Mouse (Mus musculus): ENCODE results near the gene Ndufa9.

GRCm38 (mm10) chr6:126793689-126794088 is 55.2 kb downstream of the Ndufa9 start:
- TF ChIP-seq CTCF (IDR thresholded peaks at IDR 0.05; ENCODE audit: low read depth, low read length): no peak
- no peak for TF ChIP-seq EP300 (IDR thresholded peaks at IDR 0.05; ENCODE audit: insufficient read depth, low read depth, low read length)
